Mouse (Mus musculus) limb, embryonic 15.5 days (tissue): Measurements from ENCODE around the gene Vrk3. TPM values are rescaled to one million over a fixed set of nuclear protein-coding genes. Genes with fewer than 3 reads are reported as not detected.

Experiments used
- ATAC-seq: fragments of 200-750 bp; cut with Nextera tagmentation; 2 replicates; pipeline ENCODE4 v1.8.0; 2017; ENCODE audit warnings: low read depth, moderate TSS enrichment; ENCODE audit not compliant: insufficient number of reproducible peaks, low FRiP score, low TSS enrichment
- H3K27ac ChIP-seq: fragments of 300-500 bp; sonication (generic); 2 replicates; pipeline ENCODE4 v1.5.1; 2015; ENCODE audit warnings: moderate library complexity, mild to moderate bottlenecking, inconsistent platforms
- H3K27me3 ChIP-seq: fragments of 300-500 bp; sonication (generic); 2 replicates; pipeline ENCODE4 v1.6.1; 2015; ENCODE audit warnings: inconsistent platforms
- H3K36me3 ChIP-seq: fragments of 300-500 bp; sonication (generic); 2 replicates; pipeline ENCODE4 v1.6.1; 2015; ENCODE audit warnings: inconsistent platforms
- H3K4me1 ChIP-seq: fragments of 300-500 bp; sonication (generic); 2 replicates; pipeline ENCODE4 v1.6.1; 2015; ENCODE audit warnings: inconsistent platforms
- H3K4me2 ChIP-seq: fragments of 300-500 bp; sonication (generic); 2 replicates; pipeline ENCODE4 v1.6.1; 2015; ENCODE audit warnings: mild to moderate bottlenecking, inconsistent platforms
- H3K4me3 ChIP-seq: fragments of 300-500 bp; sonication (generic); 2 replicates; pipeline ENCODE4 v1.5.1; 2015; ENCODE audit warnings: mild to moderate bottlenecking, inconsistent platforms
- H3K9ac ChIP-seq: fragments of 300-500 bp; sonication (generic); 2 replicates; pipeline ENCODE4 v1.6.1; 2015; ENCODE audit warnings: inconsistent platforms
- H3K9me3 ChIP-seq: fragments of 300-500 bp; sonication (generic); 2 replicates; pipeline ENCODE4 v1.6.1; 2016; ENCODE audit warnings: inconsistent platforms
- WGBS: fragments of 180-500 bp; shearing (Covaris S2); methylation state at CpG from one replicate; pipeline ENCODE4 v1.1.7; 2015; 5-methylcytosine and 5-hydroxymethylcytosine counted together
- polyA plus RNA-seq: library from polyadenylated mRNA; unstranded; fragments of >200 nt; fragmentation: Nextera tagmentation; extraction: Ambion mirVana; gene quantifications from 2 replicates; pipeline ENCODE4 v1.2.1, GENCODE M21; 2015

The Vrk3 gene
- polyA plus RNA-seq, 1 experiment from 2014 or later, result 30.8 TPM

DNA sequence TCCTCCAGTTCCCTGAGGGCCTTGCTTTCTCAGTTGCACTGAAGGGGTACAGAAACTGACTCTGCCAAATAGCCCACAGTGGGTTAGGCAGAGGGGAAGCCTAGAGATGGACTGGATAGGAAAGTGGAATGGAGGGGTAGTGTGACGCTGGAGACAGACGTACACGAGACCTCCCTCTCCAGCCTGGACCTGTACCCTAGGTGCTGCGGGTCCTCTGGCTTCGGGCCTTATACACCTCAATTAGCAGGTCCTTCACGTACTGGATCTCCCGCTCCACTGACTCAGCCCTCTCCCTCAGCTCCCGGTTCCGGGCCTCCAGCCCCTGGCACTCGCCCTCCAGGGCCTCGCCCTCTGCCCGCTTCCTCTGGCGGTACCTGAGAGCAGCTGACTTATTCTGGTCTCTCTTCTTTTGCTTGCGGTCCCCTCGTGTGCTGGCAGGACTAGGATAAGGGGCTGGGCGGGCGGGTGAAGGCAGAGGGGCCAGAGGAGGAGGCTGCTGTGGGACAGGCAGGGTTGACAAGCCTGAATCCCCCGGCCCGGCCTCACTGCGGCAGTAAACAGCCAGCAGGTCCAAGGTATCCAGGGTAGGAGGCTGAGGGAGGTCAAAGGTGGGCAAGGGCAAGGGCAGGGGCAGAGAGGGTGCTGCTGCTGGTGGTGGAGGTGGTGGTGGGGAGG lies 64.6 kb downstream of the Vrk3 start:
- H3K4me3 ChIP-seq, result no peak overlapping the region
- no peak for ATAC-seq
- no peak overlapping the region for H3K27ac ChIP-seq
- WGBS, result 87% methylated on average over 18 of the region's 20 CpGs
- H3K27me3 ChIP-seq, result no peaks in the 10 kb centered on the region
- H3K36me3 ChIP-seq, result peaks cover 25% of the 10 kb centered on the region
- no peak overlapping the region for H3K9ac ChIP-seq
- peaks cover 17% of the 10 kb centered on the region for H3K4me1 ChIP-seq
- no peaks in the 10 kb centered on the region for H3K9me3 ChIP-seq
- H3K4me2 ChIP-seq, result no peak overlapping the region

DNA sequence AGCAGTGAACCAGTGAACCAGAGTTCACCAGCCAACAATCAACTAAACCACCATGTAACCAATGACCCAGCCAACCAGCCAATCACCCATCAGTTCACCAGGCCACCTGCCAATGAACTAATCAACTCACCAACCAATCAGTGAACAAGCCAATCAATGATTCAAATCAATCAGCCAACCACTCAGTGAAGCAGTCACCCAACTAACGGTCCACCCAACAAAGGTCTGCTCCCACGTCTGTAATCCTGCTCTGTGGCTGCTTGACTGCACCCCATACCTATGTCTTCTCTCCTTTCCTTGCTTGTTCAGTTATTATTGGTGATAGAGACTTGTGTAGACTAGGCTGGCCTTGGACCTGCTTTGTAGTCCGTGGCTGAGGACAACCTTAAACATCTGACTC lies 65.8 kb downstream of the Vrk3 start:
- no peak overlapping the region for H3K27ac ChIP-seq
- ATAC-seq, result no peak
- H3K9ac ChIP-seq, result no peak overlapping the region
- no peaks in the 10 kb centered on the region for H3K9me3 ChIP-seq
- H3K27me3 ChIP-seq, result no peaks in the 10 kb centered on the region
- no peak overlapping the region for H3K4me2 ChIP-seq
- peaks cover 29% of the 10 kb centered on the region for H3K4me1 ChIP-seq
- no peak overlapping the region for H3K4me3 ChIP-seq
- 90% methylated on average over 3 of the region's 3 CpGs for WGBS
- H3K36me3 ChIP-seq, result peaks cover 25% of the 10 kb centered on the region

DNA sequence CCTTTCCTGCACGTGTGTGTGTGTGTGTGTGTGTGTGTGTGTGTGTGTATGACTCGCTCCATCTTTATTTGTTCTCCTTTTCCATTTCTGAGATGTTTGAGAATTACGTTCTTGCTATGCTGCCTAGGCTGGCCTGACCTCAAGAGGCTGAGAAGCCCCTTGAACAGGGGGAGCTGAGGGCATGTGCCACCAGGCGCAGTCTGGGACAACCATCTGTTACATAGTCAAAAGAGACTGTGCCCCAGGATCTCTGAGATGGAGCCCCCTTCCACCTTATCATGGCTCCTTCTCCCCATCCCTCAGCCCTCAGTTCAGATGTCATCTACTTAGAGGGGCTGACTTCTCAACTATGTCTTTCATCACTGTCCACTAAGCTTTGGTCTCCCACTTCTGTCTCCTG lies 66.2 kb downstream of the Vrk3 start:
- Histone ChIP-seq H3K4me1 (peaks cover 33% of the 10 kb centered on the region), H3K4me3 (no peak overlapping the region), H3K27me3 (no peaks in the 10 kb centered on the region), H3K9me3 (no peaks in the 10 kb centered on the region), H3K9ac (no peak overlapping the region), H3K4me2 (no peak overlapping the region), H3K36me3 (peaks cover 25% of the 10 kb centered on the region), H3K27ac (no peak overlapping the region)
- 99% methylated on average over 4 of the region's 4 CpGs for WGBS
- ATAC-seq, result no peak

DNA sequence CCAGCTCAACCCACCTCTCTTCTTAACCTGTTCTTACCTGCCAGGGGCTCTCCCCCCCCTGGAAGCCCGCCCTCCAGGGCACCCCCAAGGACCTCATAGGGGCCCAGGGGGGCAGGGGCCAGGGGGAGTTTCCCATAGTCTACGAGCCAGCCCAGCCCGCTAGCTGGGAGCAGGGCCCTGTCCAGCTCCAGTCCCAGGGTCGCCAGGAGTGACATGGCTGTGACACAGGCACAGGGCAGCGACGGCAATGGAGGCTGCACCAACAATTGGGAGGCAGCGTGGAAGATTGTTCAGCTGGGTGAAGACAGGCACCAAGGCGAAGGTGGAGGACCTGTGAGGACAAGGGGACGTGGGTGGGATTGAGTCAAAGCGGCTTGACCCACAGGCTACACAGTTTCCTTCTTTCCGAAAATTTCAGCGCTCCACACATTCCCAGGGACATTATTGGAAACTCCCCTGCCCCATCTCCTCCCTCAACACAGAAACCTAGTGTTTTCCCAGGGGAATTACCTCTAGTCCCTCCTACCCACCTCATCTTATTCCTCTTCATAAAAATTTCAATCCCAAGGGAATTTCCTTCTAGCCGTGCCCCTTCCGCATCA lies 66.8 kb downstream of the Vrk3 start:
- H3K4me2 ChIP-seq, result peak overlapping the region; percentile 71
- H3K27me3 ChIP-seq, result no peaks in the 10 kb centered on the region
- peak overlapping the region; percentile 98 for H3K27ac ChIP-seq
- H3K4me1 ChIP-seq, result peaks cover 39% of the 10 kb centered on the region
- 36% methylated on average over 14 of the region's 14 CpGs for WGBS
- ATAC-seq, result no peak
- no peaks in the 10 kb centered on the region for H3K9me3 ChIP-seq
- H3K36me3 ChIP-seq, result peaks cover 25% of the 10 kb centered on the region
- H3K4me3 ChIP-seq, result peak overlapping the region; percentile 86
- no peak overlapping the region for H3K9ac ChIP-seq

DNA sequence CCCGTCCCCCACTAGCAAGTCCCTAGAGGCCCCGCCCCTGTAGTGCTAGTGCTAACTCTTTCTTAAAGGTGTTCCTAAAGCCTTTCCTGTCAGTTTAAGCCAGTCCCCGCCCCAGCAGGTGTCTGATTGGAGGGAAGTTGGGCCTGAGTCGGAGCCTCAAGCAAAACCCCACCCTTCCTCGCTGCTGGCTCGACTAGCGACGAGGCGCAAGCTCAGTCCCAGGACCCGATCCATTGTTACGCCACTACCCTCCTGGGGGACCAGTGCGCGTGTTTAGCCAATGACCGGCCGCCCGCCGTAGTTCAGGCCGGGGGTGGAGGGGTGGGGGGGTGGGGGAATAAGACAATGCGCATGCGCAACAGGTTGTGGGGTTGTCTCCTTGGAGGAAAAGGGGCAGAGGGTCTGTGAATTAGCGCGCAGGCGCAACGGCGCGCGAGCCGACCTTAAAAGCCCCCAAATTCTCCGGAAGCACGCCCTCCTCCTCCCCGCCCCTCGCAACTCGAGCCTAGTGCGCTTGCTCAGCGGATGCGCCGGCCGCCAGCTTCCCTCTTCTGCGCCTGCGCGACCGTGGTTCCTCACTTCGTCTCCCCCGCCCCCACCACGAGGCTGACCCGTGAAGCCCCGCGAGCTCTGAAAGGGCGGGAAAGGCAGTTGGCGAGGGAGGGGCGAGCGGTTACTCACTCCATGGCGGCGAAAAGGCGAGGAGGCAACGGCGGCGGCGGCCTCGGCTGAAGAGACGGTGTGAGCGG lies 67.7 kb downstream of the Vrk3 start, which contains the start of the genes Nup62 and Il4i1:
Gene Nup62 (plus strand): TSS at position 368 of the 749 bp plus-strand sequence.
Gene Il4i1 (plus strand): TSS at position 667 of the 749 bp plus-strand sequence.
- H3K9ac ChIP-seq, result peak within 1 kb of the TSS; percentile 92
- peak within 1 kb of the TSS; percentile 98 for H3K27ac ChIP-seq
- peaks cover 44% of the 10 kb centered on the region for H3K4me1 ChIP-seq
- no peaks in the 10 kb centered on the region for H3K9me3 ChIP-seq
- no peaks in the 10 kb centered on the region for H3K27me3 ChIP-seq
- under 1% methylated on average over 57 of the region's 62 CpGs for whole genome bisulfite sequencing
- H3K4me2 ChIP-seq, result peak within 1 kb of the TSS; percentile 71
- ATAC-seq, result peak; percentile 92
- peak within 1 kb of the TSS; percentile 86 for H3K4me3 ChIP-seq
- peaks cover 25% of the 10 kb centered on the region for H3K36me3 ChIP-seq

DNA sequence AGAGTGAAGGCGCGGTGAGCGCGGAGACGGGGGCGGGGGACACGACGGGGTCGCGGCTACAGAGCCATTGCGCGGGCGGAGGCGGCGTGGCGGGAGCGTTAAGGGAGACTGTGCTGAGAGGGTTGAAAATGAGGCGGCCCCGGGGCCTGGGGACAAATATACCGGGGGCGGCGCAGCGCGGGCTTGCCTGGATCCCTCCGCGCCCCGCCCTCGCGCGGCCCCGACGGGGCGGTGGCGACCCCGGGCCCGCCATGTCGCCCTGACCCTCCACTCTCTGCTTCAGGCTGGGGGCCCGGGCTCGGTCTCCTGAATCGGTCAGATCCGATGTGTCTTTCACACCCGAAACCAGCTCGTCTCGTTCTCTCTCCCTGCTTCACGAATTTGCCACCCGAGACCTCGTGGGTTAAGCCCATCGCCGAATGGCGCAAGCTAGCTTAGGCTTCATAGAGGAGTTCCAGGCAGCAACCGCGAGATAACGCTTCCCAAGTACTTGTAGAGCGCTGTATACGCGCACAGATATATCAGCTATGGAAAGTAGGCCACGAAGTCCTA lies 68.3 kb downstream of the Vrk3 start, which contains the start of gene Atf5:
Gene Atf5 (minus strand): TSS at position 189 of the 552 bp plus-strand sequence.
- peak; percentile 17; the same call in 1 of the 2 replicates for ATAC-seq
- Histone ChIP-seq H3K4me2 (peak within 1 kb of the TSS; percentile 71), H3K4me1 (peaks cover 50% of the 10 kb centered on the region)

DNA sequence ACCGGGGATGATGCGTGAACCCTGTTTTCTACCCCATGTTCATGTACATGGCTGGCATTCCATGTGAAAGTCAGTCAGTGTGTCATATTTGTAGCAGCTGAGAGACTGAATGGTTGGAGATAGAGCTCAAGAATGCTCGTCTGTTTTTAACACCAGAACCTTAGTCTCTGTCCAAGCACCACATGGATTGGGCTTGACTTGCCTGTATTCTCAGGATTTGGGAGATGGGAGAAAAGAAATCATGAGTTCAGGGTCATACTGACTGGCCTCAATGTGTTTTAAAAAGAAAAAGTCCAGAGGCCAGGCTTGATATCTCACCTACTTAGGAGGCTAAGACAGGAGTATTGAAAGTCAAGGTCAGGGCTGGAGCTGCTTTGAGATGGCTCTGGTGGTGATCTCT lies 69.2 kb downstream of the Vrk3 start:
- Histone ChIP-seq H3K4me2 (peak overlapping the region; percentile 71), H3K9me3 (no peaks in the 10 kb centered on the region), H3K27ac (peak overlapping the region; percentile 98; the same call in 1 of the 2 replicates), H3K9ac (peak overlapping the region; percentile 92; the same call in 1 of the 2 replicates), H3K27me3 (no peaks in the 10 kb centered on the region), H3K4me1 (peaks cover 52% of the 10 kb centered on the region), H3K36me3 (peaks cover 15% of the 10 kb centered on the region; the same call in 1 of the 2 replicates), H3K4me3 (peak overlapping the region; percentile 86)
- WGBS, result 16% methylated on average over 3 of the region's 3 CpGs
- ATAC-seq, result no peak

More for the DNA sequence above, 68.3 kb downstream of the Vrk3 start, which contains the start of gene Atf5:
- H3K27me3 ChIP-seq, result no peaks in the 10 kb centered on the region
- H3K4me3 ChIP-seq, result peak within 1 kb of the TSS; percentile 86
- H3K9me3 ChIP-seq, result no peaks in the 10 kb centered on the region
- peaks cover 24% of the 10 kb centered on the region for H3K36me3 ChIP-seq
- H3K27ac ChIP-seq, result peak within 1 kb of the TSS; percentile 98
- H3K9ac ChIP-seq, result peak within 1 kb of the TSS; percentile 92
- WGBS, result under 1% methylated on average over 49 of the region's 57 CpGs

DNA sequence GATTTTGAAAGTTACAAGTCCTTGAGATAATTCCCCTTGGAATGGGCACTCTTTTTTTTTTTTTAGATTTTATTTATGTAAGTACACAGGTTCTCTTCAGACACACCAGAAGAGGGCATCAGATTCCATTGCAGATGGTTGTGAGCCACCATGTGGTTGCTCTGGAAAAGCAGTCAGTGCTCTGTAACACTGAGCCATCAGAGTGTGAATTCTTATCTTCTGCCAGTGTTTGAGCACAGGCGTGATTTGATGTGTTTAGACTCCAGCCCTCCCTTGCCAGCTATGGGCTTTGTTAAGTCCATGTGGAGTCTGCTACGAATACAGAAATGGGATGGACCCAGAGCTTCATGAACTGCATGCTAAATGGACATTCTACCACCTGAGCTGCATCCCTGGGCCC lies 70.0 kb downstream of the Vrk3 start:
- Histone ChIP-seq H3K36me3 (peaks cover 8% of the 10 kb centered on the region; the same call in 1 of the 2 replicates), H3K9ac (0 out of 2 replicates have a peak overlapping the region, but pooled peaks have one; percentile 92), H3K4me3 (peak overlapping the region; percentile 86), H3K27me3 (no peaks in the 10 kb centered on the region), H3K9me3 (no peaks in the 10 kb centered on the region), H3K4me2 (peak overlapping the region; percentile 71), H3K4me1 (peaks cover 52% of the 10 kb centered on the region), H3K27ac (peak overlapping the region; percentile 67)
- ATAC-seq, result no peak
- WGBS, result 29% methylated on average over 2 of the region's 2 CpGs

DNA sequence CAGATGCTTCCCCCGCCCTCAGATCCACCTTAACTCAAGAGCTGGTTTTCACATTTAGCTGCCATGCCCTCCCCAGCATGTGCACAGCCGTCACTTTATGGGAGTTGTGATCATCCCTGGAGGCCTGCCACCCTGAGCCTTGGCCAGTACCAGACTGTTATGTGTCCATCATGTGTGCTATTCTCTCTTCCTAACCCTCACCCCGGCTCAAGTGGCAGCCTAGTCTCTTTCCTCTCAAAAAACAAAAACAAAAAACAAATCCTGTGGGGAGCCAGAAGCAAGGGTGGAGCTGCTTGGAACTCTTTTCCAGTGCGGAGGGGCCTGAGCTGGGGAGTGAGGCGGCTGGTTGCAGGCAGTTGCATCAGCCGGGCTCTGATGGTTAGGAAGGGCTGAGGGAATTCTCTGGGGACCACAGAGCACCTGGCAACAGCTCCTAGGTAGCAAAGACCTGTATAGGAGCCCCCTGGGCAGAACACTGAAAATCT lies 70.6 kb downstream of the Vrk3 start:
- Histone ChIP-seq H3K9ac (0 out of 2 replicates have a peak overlapping the region, but pooled peaks have one; percentile 17), H3K36me3 (peaks cover 8% of the 10 kb centered on the region; the same call in 1 of the 2 replicates), H3K4me3 (peak overlapping the region; percentile 86), H3K4me1 (peaks cover 53% of the 10 kb centered on the region), H3K27ac (peak overlapping the region; percentile 67), H3K4me2 (peak overlapping the region; percentile 71), H3K9me3 (no peaks in the 10 kb centered on the region), H3K27me3 (no peaks in the 10 kb centered on the region)
- 33% methylated on average over 6 of the region's 6 CpGs for WGBS
- no peak for ATAC-seq

DNA sequence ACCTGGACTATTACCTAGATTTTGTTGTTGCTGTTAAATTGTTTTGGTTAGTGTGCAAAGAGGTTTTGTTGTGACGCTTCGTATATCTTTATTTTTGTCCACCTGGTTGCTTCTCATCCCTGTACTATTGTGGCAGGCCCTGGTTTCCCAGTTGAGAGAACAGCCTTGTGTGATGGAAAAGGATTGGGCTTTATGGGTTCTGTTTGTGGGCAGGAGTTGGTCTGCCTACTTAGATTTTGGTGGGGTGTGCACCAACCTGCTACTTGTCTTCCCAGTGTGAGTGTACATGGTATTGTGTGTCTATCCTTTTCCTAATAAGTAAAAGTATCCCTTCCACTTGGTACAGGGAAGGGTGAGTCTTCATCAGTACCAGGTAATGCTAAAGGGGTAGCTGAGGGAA lies 71.2 kb downstream of the Vrk3 start:
- 89% methylated on average over 2 of the region's 2 CpGs for WGBS
- peak overlapping the region; percentile 67; the same call in 1 of the 2 replicates for H3K27ac ChIP-seq
- peak overlapping the region; percentile 86 for H3K4me3 ChIP-seq
- peaks cover 57% of the 10 kb centered on the region for H3K4me1 ChIP-seq
- 0 out of 2 replicates have a peak overlapping the region, but pooled peaks have one; percentile 17 for H3K9ac ChIP-seq
- peaks cover 3% of the 10 kb centered on the region; the same call in 1 of the 2 replicates for H3K36me3 ChIP-seq
- no peak for ATAC-seq
- no peaks in the 10 kb centered on the region for H3K27me3 ChIP-seq
- H3K4me2 ChIP-seq, result peak overlapping the region; percentile 71; the same call in 1 of the 2 replicates
- H3K9me3 ChIP-seq, result no peaks in the 10 kb centered on the region

DNA sequence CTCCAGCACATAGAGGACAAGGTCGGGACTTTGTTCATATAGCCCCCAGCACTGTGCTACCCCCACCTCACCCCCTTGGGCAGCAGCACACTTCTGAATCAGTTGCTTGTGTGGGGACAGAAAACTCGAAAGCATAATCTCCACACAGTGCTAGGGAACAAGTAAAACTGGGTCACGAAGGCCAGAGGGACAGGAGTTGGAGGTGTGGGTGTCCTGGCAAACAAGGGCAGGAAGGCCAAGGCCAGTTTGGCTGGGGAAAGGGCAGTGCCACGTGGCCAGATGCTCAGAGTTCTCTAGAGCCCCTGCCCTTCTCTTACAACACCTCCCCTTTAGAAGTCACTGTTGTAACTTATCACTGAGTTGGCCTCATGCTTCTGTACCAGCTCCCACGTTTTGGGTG lies 71.7 kb downstream of the Vrk3 start:
- no peak overlapping the region for H3K9ac ChIP-seq

More for the DNA sequence above, 71.7 kb downstream of the Vrk3 start:
- Histone ChIP-seq H3K4me2 (peak overlapping the region; percentile 71; the same call in 1 of the 2 replicates), H3K4me3 (peak overlapping the region; percentile 86; the same call in 1 of the 2 replicates), H3K27me3 (no peaks in the 10 kb centered on the region), H3K27ac (peak overlapping the region; percentile 44; the same call in 1 of the 2 replicates), H3K4me1 (peaks cover 59% of the 10 kb centered on the region), H3K36me3 (no peaks in the 10 kb centered on the region; the same call in 1 of the 2 replicates), H3K9me3 (no peaks in the 10 kb centered on the region)
- ATAC-seq, result no peak
- WGBS, result 61% methylated on average over 5 of the region's 5 CpGs
